Mouse (Mus musculus) B cell, adult 67 days (primary cell): Measurements from ENCODE around the gene Olfr957. TPM values are rescaled to one million over a fixed set of nuclear protein-coding genes. Genes with fewer than 3 reads are reported as not detected.

Source experiments
- total RNA-seq, 2 experiments: library from RNA; stranded (reverse); gene quantifications; 4 replicates each; pipeline ENCODE4 v1.2.4; 2023

Gene Olfr957
- not detected for total RNA-seq

DNA sequence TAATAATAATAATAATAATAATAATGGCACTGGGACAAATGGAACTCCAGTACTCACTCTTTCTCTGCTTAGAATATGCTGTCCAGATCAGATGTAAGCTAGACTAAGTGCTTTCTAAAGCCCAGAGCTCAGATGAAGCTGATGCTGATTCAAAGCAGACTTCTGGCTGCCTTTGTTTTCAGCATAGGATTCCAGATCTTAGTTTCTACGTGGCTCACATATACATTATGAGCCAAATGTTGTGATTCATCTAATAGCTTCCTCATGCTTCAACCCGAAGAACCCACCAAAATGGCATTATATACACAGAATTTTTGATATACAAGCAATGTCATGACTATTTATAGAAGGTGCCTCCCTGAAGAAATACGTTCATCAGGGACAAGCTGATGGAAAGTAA lies at the start of gene Olfr957:
TSS of gene Olfr957 (minus strand) at position 279 of the 400 bp plus-strand sequence.

DNA sequence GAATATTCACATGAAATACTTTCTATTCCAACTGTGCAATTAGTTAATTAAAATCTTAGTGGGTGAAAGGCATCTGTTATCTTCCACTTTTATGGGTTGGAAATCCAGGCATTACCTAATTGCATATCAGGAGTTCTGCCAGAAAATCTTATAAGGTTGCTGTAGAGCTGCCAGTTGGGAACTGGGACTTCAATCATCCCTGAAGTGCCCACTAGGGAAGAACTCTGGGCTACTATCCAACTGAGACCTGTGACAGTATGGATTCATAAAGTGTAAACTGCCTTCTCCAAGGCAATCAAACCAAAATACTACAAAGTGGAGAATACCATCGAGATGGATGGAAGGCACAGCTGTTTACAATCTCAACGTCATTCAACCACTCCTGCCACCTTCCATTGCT lies 38.3 kb upstream of the Olfr957 start, which contains the start of gene Olfr958:
TSS of gene Olfr958 (minus strand) at position 109 of the 400 bp plus-strand sequence.

DNA sequence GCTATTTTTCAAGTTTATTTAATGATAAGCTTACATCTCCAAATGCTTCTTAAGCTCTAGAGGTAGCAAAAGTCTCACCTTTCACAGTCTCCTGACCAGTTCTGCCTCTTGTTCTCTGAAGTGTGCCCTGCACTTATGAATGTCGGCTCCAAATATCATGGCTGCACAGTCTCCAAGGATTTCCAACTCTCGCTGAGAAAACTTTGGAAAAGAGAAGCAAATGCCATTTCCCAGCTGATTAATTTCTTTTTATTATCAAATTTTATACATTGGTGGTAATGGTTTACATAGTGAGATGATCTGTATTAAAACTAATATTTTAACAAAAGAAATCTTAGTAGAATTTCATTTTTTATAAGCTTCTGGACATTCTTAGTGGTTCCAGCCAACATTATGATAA lies 21.7 kb downstream of the Olfr957 start, which contains the start of gene Olfr44:
TSS of gene Olfr44 (minus strand) at position 101 of the 400 bp plus-strand sequence.

DNA sequence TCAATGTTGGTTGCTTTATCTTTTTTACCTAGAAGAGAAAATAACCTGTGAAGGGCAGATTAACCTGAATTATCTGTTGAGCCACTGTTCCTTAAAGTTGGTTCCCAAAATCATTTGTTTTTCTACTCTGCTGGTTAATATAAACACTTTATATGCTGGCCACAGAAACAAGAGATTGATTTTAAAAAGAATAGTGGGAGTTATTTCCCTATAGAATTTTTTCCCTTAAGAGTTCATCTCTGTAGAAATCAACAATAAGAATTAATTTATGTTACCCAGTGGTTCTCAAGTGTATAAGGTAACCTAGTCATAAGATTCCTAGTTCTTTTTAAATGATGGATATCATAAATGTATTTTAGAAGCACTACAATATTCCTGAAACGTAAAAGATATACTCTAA lies 43.8 kb downstream of the Olfr957 start, which contains the start of gene Olfr955:
TSS of gene Olfr955 (minus strand) at position 101 of the 400 bp plus-strand sequence.

Other genes starting within 250 kb of the Olfr957 start
- not detected for gene Olfr945, start 239.0 kb downstream of the Olfr957 start, total RNA-seq
- gene Olfr948, start 189.8 kb downstream of the Olfr957 start, total RNA-seq, result not detected
- gene Olfr951, start 128.4 kb downstream of the Olfr957 start, total RNA-seq, result not detected
- gene Olfr952, start 88.7 kb downstream of the Olfr957 start, total RNA-seq, result not detected
- gene Olfr954, start 59.1 kb downstream of the Olfr957 start, total RNA-seq, result not detected
- not detected for gene Olfr955, start 43.9 kb downstream of the Olfr957 start, total RNA-seq
- not detected for gene Olfr44, start 21.8 kb downstream of the Olfr957 start, total RNA-seq
- not detected for gene Olfr958, start 38.2 kb upstream of the Olfr957 start, total RNA-seq
- not detected for gene Olfr959, start 59.8 kb upstream of the Olfr957 start, total RNA-seq
- gene AW551984, start 88.6 kb upstream of the Olfr957 start, total RNA-seq, result not detected
- not detected for gene Olfr148, start 94.8 kb upstream of the Olfr957 start, total RNA-seq
- not detected for gene Olfr960, start 105.6 kb upstream of the Olfr957 start, total RNA-seq
- not detected for gene Olfr961, start 129.3 kb upstream of the Olfr957 start, total RNA-seq
- not detected for gene Olfr963, start 151.4 kb upstream of the Olfr957 start, total RNA-seq
- gene Olfr149, start 191.3 kb upstream of the Olfr957 start, total RNA-seq, result not detected
- gene Olfr965, start 195.5 kb upstream of the Olfr957 start, total RNA-seq, result not detected
- gene Olfr150, start 215.2 kb upstream of the Olfr957 start, total RNA-seq, result not detected
- gene Olfr967, start 230.4 kb upstream of the Olfr957 start, total RNA-seq, result not detected